Mouse (Mus musculus) cerebellum, postnatal 36 days (tissue): Measurements from ENCODE around the gene Coro2a.

Experiments used
- DNase-seq, 2 experiments: peaks; one replicate each; pipeline ENCODE4 v3.0.0; 2021 to 2022; ENCODE audit warnings: mixed read lengths in 2 of 2

Coro2a gene

GRCm38 (mm10) chr4:46555762-46556161 lies 46.2 kb downstream of the Coro2a start:
- no peak for DNase-seq

GRCm38 (mm10) chr4:46554295-46555069 lies 47.5 kb downstream of the Coro2a start:
- no peak for DNase-seq

- peak; percentile 93 to 97 for DNase-seq
These were observed 48.1 kb downstream of the Coro2a start for GRCm38 (mm10) chr4:46553864-46554263.

DNA sequence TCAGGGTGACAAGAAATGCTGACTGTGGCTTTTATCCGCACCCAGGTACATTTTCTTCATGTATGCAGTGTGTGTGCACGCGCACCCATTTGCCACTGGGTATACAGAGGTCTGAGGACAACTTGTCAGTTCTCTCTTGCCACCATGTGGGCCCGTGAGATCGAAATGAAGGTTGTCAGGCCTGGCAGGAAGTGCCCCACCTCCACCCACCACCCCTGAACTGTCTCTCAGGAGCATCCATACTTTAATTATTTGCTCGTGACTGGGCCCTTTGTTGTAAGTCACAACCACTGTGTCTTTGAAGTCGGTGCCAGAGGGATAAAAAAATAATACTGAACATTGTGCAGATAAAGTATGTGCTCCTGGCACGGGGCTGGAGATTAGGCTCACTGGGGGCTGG lies 51.6 kb downstream of the Coro2a start:
- DNase-seq: no peak

DNA sequence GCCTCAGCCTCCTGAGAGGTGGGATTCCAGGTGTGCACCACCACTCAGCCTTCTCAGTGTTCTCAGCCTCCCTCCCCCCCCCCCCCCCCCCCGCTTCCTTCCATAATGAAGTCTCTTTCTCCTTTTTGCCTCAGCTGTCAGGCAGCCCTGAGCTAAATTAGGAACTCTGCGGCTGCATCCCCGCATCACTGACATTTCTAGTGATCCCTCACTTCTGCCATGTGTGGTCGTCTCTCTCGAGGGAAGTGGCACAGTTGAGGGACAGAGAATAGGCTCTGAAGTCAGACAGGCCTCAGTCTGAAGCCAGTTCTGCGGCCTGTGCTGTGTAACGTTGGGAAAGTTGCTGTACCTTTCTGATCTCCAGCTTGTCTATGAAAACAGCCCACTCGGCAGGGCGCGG lies 52.0 kb downstream of the Coro2a start:
- no peak for DNase-seq

GRCm38 (mm10) chr4:46546709-46547108 lies 55.3 kb downstream of the Coro2a start:
- no peak for DNase-seq

GRCm38 (mm10) chr4:46545498-46545897 lies 56.5 kb downstream of the Coro2a start:
- DNase-seq: peak; percentile 47 to 59

DNA sequence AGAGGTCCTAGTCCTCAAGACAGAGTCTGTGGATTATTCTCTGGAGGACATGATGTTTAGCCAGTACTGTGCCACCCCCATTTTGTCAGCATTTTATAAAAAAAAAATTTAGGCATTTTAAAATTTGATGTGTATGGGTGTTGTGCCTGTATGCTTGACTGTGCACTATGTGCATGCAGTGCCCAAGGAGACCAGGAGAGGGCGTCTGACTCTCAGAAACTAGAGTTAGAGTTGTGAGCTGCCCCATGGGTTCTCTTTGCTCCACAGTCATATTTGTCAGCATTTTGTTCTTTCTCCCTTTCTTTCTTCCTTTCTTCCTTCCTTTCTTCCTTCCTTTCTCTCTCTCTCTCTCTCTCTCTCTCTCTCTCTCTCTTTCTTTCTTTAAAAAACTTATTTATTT lies 57.7 kb downstream of the Coro2a start:
- peak; percentile 48 to 57 for DNase-seq

GRCm38 (mm10) chr4:46543366-46544050 lies 58.5 kb downstream of the Coro2a start:
- DNase-seq: peak; percentile 42 to 46

- no peak for DNase-seq
These were observed 60.3 kb downstream of the Coro2a start for GRCm38 (mm10) chr4:46541707-46542106.

DNA sequence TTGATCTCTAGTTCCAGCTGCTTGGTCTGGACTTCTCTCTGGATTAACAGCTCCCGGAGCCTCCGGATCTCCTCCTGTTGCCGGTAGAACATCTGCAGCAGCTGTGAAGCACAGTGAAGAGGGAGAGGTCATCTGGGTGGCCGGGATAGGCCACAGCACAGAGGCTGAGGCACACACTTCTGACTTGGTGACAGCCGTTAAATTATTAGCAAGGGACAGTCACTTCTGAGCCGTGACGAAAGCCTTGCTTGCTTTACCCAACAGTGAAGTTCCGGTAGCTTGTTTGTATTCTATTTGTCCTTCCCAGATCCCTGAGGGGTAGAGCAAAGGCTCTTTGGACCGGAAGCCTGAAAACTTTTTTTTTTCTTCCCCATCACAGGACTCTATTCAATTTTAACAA lies 62.8 kb downstream of the Coro2a start:
- no peak for DNase-seq

- DNase-seq: peak in 1 of 2 experiments; percentile 36
These were observed 66.1 kb downstream of the Coro2a start, which contains the start of gene Trim14 for GRCm38 (mm10) chr4:46535840-46536361. Gene Trim14, minus strand, starts transcription at chr4:46536141.

GRCm38 (mm10) chr4:46535094-46535830 lies 66.7 kb downstream of the Coro2a start:
- DNase-seq: no peak

DNA sequence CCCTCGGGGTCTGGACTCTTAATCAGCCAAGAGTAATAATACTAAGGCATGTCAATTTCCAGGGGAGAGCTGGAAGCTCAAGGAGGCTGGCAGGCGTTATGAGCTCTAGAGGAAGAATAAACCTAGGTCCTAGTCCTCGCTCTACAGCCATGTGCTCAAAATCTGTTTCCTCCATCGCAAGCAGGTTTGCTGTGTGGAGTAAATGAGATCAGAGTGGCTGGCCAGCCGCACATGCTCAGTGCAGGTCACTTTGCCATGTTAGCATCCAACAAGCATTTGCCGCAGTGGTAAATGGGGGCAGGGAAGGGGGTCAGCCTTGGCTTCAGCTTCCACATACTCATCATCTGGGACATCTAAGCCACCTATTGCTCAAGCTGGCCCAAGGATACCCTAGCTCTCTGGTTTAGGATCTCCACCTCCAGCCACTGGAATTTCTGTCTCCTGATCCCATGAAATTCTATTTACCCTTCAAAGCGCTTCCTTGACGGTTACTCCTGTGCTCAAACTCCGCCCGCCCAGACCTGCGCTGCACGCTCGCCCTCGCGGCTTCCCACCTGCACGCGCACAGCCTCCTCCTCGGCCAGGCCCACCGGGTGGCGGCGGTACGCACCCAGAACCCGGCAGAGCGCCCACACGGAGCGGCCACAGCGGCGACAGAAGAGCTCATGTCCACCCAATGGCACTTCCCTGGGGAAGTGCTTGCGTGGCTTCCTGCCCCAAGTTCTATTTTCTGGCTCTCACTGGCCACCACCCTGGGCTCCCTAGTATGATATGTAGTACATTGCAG lies 67.9 kb downstream of the Coro2a start:
- DNase-seq: no peak

DNA sequence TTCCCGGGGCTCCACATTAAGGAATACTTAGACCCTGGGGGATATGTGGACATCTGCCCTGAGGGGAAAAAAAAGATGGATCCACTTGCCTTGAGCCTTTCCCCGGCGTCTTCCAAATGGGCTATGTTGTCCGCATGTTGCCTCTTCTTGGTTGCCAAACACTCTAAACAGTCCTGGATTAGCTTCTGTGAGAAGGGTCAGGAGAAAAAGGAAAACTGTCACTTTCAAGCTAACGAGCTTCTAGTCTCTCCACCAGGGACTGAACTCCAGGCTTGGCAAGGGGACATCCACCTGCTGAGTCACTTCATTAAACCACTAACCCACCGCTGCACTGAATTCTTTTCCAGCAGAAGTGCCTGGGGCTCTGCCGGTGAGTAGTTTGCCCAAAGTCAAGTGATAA lies 69.1 kb downstream of the Coro2a start:
- no peak for DNase-seq

GRCm38 (mm10) chr4:46532511-46532910 lies 69.5 kb downstream of the Coro2a start:
- DNase-seq: no peak

GRCm38 (mm10) chr4:46529722-46530121 lies 72.3 kb downstream of the Coro2a start:
- no peak for DNase-seq

DNA sequence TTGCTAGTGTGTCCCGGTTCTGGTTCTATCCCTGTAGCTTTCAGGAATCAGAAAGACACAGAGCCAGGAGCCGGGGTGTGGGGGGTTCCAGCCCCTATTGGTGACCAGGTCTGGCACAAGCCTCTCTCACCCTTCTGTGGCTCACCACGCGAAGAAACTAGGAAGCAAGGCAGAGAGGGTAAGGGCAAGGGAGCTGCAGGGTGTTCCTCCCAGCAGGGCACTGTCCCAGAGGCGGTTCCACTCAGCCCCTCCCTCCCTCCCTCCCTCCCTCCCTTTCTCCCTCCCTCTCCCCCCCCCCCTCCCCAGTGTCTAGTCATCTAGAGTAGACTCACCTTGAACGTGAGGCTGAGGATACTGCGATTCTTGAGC lies 74.5 kb downstream of the Coro2a start:
- DNase-seq: no peak

GRCm38 (mm10) chr4:46526798-46527557 lies 75.0 kb downstream of the Coro2a start:
- DNase-seq: no peak

DNA sequence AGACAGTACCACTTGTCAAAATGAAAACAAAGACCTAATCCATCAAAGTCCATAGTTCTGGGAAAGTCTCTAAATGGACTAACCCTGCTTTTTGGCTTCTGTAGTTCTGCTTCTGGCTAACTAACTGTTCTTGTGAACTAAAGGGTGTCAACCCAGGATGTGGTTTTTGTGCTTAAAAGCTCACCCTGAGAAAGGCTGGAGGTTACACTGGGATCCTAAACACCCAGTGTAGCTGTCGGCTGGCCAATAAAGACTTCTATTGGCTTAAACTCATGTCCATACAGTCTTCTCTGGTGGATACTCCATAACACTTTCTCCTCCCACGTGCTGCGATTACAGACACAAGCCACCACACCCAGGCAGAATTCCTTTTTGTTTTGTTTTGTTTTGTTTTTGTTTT lies 75.8 kb downstream of the Coro2a start:
- no peak for DNase-seq

DNA sequence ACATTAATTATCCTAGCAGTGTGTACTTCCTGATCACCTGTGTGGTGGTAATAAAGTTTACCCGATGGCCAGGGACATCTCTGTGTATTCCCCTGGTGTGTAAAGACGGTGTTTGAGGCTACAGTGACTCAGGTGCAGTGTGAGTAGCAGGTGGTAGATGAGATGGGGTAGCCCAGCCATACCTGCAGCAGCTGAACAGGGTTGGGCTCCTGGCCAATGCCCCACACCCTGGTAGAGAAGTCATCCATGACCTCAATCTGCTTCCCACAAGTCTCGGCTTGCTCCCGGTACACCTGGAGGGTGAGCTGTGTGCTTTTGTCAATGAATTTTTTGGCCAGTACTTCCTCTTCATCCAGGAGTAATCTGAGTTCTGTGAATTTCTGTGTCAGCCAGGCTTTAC lies 78.7 kb downstream of the Coro2a start:
- DNase-seq: no peak

DNA sequence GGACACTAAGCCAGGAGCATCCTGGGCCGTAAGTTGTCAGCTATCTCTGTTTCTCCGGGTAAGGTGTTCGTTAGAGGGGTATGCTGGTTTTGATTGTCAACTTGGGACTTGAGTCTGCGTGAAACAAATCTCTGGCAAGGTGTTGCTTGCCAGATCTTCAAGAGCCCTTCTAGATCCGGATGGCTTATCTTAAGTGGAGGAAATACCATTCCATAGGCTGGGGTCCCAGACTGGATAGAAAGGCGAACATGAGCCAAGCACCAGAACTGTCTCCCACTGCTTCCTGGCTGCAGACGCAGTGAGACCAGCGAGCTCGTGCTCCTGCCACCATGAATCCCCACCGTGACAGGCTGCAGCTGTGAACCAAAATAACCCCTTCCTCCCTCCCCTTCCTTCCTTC lies 80.5 kb downstream of the Coro2a start:
- no peak for DNase-seq
